Mouse (Mus musculus): ENCODE data around the gene Fam83c. TPM values are rescaled to one million over a fixed set of nuclear protein-coding genes. Genes with fewer than 3 reads are reported as not detected.
"Not testable (repeated sequence)": the region's sequence is repeated elsewhere in the genome, so short reads cannot be mapped to it uniquely, and the experiment has no call there.

Gene Fam83c
- not detected in 2 replicates for total RNA-seq (2015; ENCODE audit: low replicate concordance)
- total RNA-seq (2017; ENCODE audit: low replicate concordance) = not detected in 2 replicates

GRCm38 (mm10) chr2:155834732-155835131 is at the start of gene Fam83c:
TSS of gene Fam83c (minus strand) at chr2:155834854.
- no peak for ATAC-seq (replicated peaks; ENCODE audit: low FRiP score, poor library complexity, severe bottlenecking)

- ATAC-seq (replicated peaks; ENCODE audit: low FRiP score, poor library complexity, severe bottlenecking) = no peak
Observed at GRCm38 (mm10) chr2:155882087-155882486, 47.4 kb upstream of the Fam83c start.

- ATAC-seq (replicated peaks; ENCODE audit: low FRiP score, poor library complexity, severe bottlenecking) = no peak
Observed at GRCm38 (mm10) chr2:155878964-155879876, 44.6 kb upstream of the Fam83c start.

GRCm38 (mm10) chr2:155873636-155874035 is 39.0 kb upstream of the Fam83c start:
- ATAC-seq (replicated peaks; ENCODE audit: low FRiP score, poor library complexity, severe bottlenecking) = no peak

- no peak for ATAC-seq (replicated peaks; ENCODE audit: low FRiP score, poor library complexity, severe bottlenecking)
Observed at GRCm38 (mm10) chr2:155872930-155873507, 38.4 kb upstream of the Fam83c start.

- no peak for ATAC-seq (replicated peaks; ENCODE audit: low FRiP score, poor library complexity, severe bottlenecking)
Observed at GRCm38 (mm10) chr2:155872486-155872885, 37.8 kb upstream of the Fam83c start.

GRCm38 (mm10) chr2:155869772-155870171 is 35.1 kb upstream of the Fam83c start:
- ATAC-seq (replicated peaks; ENCODE audit: low FRiP score, poor library complexity, severe bottlenecking) = no peak

- ATAC-seq (replicated peaks; ENCODE audit: low FRiP score, poor library complexity, severe bottlenecking) = no peak
Observed at GRCm38 (mm10) chr2:155868320-155868719, 33.7 kb upstream of the Fam83c start.

- ATAC-seq (replicated peaks; ENCODE audit: low FRiP score, poor library complexity, severe bottlenecking) = no peak
Observed at GRCm38 (mm10) chr2:155863301-155863867, 28.7 kb upstream of the Fam83c start.

- no peak for ATAC-seq (replicated peaks; ENCODE audit: low FRiP score, poor library complexity, severe bottlenecking)
Observed at GRCm38 (mm10) chr2:155862573-155863300, 28.1 kb upstream of the Fam83c start.

GRCm38 (mm10) chr2:155861581-155861980 is 26.9 kb upstream of the Fam83c start:
- no peak for ATAC-seq (replicated peaks; ENCODE audit: low FRiP score, poor library complexity, severe bottlenecking)

- ATAC-seq (replicated peaks; ENCODE audit: low FRiP score, poor library complexity, severe bottlenecking) = no peak
Observed at GRCm38 (mm10) chr2:155860102-155860501, 25.4 kb upstream of the Fam83c start.

- no peak for ATAC-seq (replicated peaks; ENCODE audit: low FRiP score, poor library complexity, severe bottlenecking)
Observed at GRCm38 (mm10) chr2:155852536-155852935, 17.9 kb upstream of the Fam83c start.

- ATAC-seq (replicated peaks; ENCODE audit: low FRiP score, poor library complexity, severe bottlenecking) = no peak
Observed at GRCm38 (mm10) chr2:155850120-155850519, 15.5 kb upstream of the Fam83c start.

- ATAC-seq (replicated peaks; ENCODE audit: low FRiP score, poor library complexity, severe bottlenecking) = no peak
Observed at GRCm38 (mm10) chr2:155849464-155849863, 14.8 kb upstream of the Fam83c start.

GRCm38 (mm10) chr2:155848291-155848690 is 13.6 kb upstream of the Fam83c start:
- peak; percentile 72 for ATAC-seq (replicated peaks; ENCODE audit: low FRiP score, poor library complexity, severe bottlenecking)

GRCm38 (mm10) chr2:155846930-155847329 is 12.3 kb upstream of the Fam83c start:
- ATAC-seq (replicated peaks; ENCODE audit: low FRiP score, poor library complexity, severe bottlenecking) = no peak

- no peak for ATAC-seq (replicated peaks; ENCODE audit: low FRiP score, poor library complexity, severe bottlenecking)
Observed at GRCm38 (mm10) chr2:155838961-155839360, 4.3 kb upstream of the Fam83c start.

- ATAC-seq (replicated peaks; ENCODE audit: low FRiP score, poor library complexity, severe bottlenecking) = no peak
Observed at GRCm38 (mm10) chr2:155837961-155838360, 3.3 kb upstream of the Fam83c start.

GRCm38 (mm10) chr2:155832087-155832486 is 2.6 kb downstream of the Fam83c start:
- not testable (repeated sequence) for ATAC-seq (replicated peaks; ENCODE audit: low FRiP score, poor library complexity, severe bottlenecking)
